Mouse (Mus musculus): ENCODE data around the gene Alkbh6.

DNA sequence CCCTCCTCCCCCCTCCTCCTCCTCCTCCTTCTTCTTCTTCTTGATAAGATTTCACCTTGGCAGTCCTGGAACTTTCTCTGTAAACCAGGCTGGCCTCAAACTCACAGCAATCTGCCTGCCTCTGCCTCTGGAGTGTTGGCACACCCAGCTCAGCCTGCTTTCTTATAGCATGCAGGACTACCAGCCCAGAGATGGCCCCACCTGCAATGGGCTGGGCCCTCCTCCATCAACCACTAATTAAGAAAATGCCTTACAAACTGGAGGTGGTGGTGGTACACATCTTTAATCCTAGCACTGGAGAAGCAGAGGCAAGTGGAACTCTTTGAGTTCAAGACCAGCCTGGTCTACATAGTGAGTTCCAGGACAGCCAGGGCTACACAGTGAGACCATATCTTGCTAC, 17.9 kb downstream of the Alkbh6 start:
- TF ChIP-seq ZC3H11A (IDR thresholded peaks at IDR 0.05; ENCODE audit: borderline replicate concordance, low read depth, low read length) (no peak), MAFK (IDR thresholded peaks at IDR 0.05; ENCODE audit: insufficient read depth, low read depth, low read length) (no peak)

Measured in ES-E14 (cell line).